Mouse (Mus musculus) heart, embryonic 14.5 days (tissue): ENCODE measurements around the gene Vcl. TPM values are rescaled to one million over a fixed set of nuclear protein-coding genes. Genes with fewer than 3 reads are reported as not detected.

Experiments used
- ATAC-seq: fragments of 200-750 bp; cut with Nextera tagmentation; 2 replicates; pipeline ENCODE4 v1.8.0; 2017; ENCODE audit warnings: low read depth, moderate TSS enrichment; ENCODE audit not compliant: insufficient number of reproducible peaks, insufficient read depth, low FRiP score
- H3K27ac ChIP-seq, 2 experiments: fragments of 200-500 bp in 1 of 2; fragments of 300-500 bp in 1 of 2; sonication (generic) in 1 of 2; replicated peaks in 1 of 2; 2 replicates each; pipeline ENCODE4 v1.5.1; 2012 to 2014; ENCODE audit warnings: low read depth in 2 of 2, low read length in 2 of 2, control low read depth in 1 of 2, mild to moderate bottlenecking in 1 of 2, mixed read lengths in 1 of 2; ENCODE audit not compliant: control insufficient read depth in 1 of 2, insufficient read depth in 1 of 2
- H3K27me3 ChIP-seq: fragments of 300-500 bp; sonication (generic); 2 replicates; pipeline ENCODE4 v1.6.1; 2014; ENCODE audit warnings: mild to moderate bottlenecking, low read length, control low read depth; ENCODE audit not compliant: control insufficient read depth, insufficient read depth
- H3K36me3 ChIP-seq: fragments of 300-500 bp; sonication (generic); 2 replicates; pipeline ENCODE4 v1.6.1; 2014; ENCODE audit warnings: mild to moderate bottlenecking, control low read depth, low read length, mixed read lengths; ENCODE audit not compliant: control insufficient read depth, insufficient read depth
- H3K4me1 ChIP-seq, 2 experiments: fragments of 200-500 bp in 1 of 2; fragments of 300-500 bp in 1 of 2; sonication (generic) in 1 of 2; 2 replicates each; pipeline ENCODE4 v1.6.1; 2012 to 2014; ENCODE audit warnings: low read length in 2 of 2, control low read depth in 1 of 2, mixed read lengths in 1 of 2; ENCODE audit not compliant: control insufficient read depth in 2 of 2, insufficient read depth in 2 of 2
- H3K4me2 ChIP-seq: fragments of 300-500 bp; sonication (generic); 2 replicates; pipeline ENCODE4 v1.6.1; 2014; ENCODE audit warnings: mild to moderate bottlenecking, low read length
- H3K4me3 ChIP-seq, 2 experiments: fragments of 200-500 bp in 1 of 2; fragments of 300-500 bp in 1 of 2; sonication (generic) in 1 of 2; 2 replicates each; pipeline ENCODE4 v1.5.1; 2012 to 2014; ENCODE audit warnings: low read length in 2 of 2, mild to moderate bottlenecking in 2 of 2, control low read depth in 1 of 2, low read depth in 1 of 2, moderate library complexity in 1 of 2; ENCODE audit not compliant: control insufficient read depth in 1 of 2, insufficient read depth in 1 of 2
- H3K9ac ChIP-seq: fragments of 300-500 bp; sonication (generic); 2 replicates; pipeline ENCODE4 v1.6.1; 2014; ENCODE audit warnings: mild to moderate bottlenecking, low read length
- H3K9me3 ChIP-seq: fragments of 300-500 bp; sonication (generic); 2 replicates; pipeline ENCODE4 v1.6.1; 2016; ENCODE audit warnings: low read length, control low read depth; ENCODE audit not compliant: control insufficient read depth
- WGBS: fragments of 180-500 bp; shearing (Covaris S2); extraction: QIAGEN DNeasy Blood & Tissue Kit; methylation state at CpG from one replicate; pipeline ENCODE4 v1.1.7; 2014; 5-methylcytosine and 5-hydroxymethylcytosine counted together
- polyA plus RNA-seq: library from polyadenylated mRNA; unstranded; fragments of >200 nt; fragmentation: Nextera tagmentation; extraction: Ambion mirVana; gene quantifications from 2 replicates; pipeline ENCODE4 v1.2.1, GENCODE M21; 2014

Vcl gene
- polyA plus RNA-seq, result 100.0 and 113 TPM in 2 replicates

DNA sequence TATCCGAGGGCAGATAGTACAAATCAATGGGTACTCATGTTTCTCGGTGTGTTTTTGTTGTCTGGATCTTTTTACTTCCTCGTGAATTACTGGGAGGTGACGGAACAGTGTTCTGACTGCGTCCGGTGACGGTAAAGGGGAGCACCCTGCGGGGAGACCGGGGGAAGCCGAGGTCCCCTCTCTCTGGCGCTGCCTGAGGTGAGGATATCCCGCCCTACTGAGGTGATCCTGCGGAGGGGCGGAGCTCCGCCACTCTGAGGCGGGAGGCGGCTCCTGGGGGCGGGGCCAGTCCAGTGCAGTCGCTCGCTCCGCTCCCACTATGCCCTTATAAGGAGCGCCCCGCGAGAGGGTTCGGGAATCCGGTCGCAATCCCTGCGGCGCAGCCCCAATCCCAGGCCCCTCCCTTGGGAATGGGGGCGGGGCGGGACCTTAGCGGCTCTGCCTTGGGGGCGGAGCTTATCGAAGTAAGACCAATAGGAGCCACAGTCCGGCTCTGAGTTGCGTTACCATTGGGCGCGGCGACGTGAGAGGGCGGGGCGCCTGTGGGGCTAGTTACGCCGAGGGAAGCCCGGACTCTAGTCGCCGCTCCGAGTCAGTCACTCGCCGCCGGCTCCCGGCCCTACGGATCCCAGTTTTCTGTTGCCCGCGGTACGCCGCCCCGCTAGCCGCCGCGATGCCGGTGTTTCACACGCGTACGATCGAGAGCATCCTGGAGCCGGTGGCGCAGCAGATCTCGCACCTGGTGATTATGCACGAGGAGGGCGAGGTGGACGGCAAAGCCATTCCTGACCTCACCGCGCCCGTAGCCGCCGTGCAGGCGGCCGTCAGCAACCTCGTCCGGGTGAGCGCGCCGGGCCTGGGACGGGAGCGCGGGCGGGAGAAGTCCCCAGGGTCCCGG, at the start of gene Vcl:
Gene Vcl, plus strand, starts transcription at position 551 of the 898 bp plus-strand sequence.
- under 1% methylated on average over 89 of the region's 89 CpGs for WGBS
- H3K9ac ChIP-seq, result peak within 1 kb of the TSS; percentile 93
- peak within 1 kb of the TSS; percentile 69 to 88 for H3K4me3 ChIP-seq
- no peaks in the 10 kb centered on the region for H3K27me3 ChIP-seq
- H3K27ac ChIP-seq, result peak within 1 kb of the TSS; percentile 90 to 94
- peaks cover 0 to 24% of the 10 kb centered on the region in 2 experiments; a peak in 2 of 4 replicates for H3K4me1 ChIP-seq
- H3K4me2 ChIP-seq, result peak within 1 kb of the TSS; percentile 83
- H3K9me3 ChIP-seq, result no peaks in the 10 kb centered on the region
- ATAC-seq, result peak; percentile 99
- no peaks in the 10 kb centered on the region for H3K36me3 ChIP-seq

DNA sequence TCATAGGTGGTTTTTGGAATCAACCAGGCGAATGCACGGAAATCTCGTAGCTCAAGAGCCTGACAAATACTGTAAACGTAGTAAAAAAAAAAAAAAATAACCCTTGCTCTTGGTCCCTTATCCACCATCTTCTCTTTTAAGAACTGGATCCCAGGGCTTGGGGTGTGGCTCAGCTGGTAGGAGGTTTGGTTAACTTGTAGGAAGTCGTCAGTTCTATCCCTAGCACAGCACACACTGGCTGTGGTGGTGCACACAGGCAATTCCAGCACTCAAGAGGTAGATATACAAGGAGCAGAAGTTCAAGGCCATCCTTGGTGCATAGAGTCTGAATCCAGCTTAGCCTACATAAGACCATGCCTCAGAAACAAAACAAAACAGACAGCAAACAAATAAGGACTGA, 44.5 kb upstream of the Vcl start:
- WGBS, result 83% methylated on average over 5 of the region's 5 CpGs
- ATAC-seq, result no peak

GRCm38 (mm10) chr14:20885091-20885888, 43.9 kb upstream of the Vcl start:
- peak overlapping the region; percentile 21 to 55; a peak in 3 of 4 replicates for H3K27ac ChIP-seq
- peaks cover 8 to 14% of the 10 kb centered on the region in 2 experiments for H3K4me1 ChIP-seq
- no peaks in the 10 kb centered on the region for H3K9me3 ChIP-seq
- H3K27me3 ChIP-seq, result no peaks in the 10 kb centered on the region
- WGBS, result 20% methylated on average over 10 of the region's 10 CpGs
- no peak overlapping the region for H3K4me3 ChIP-seq
- no peak for ATAC-seq
- no peak overlapping the region; the same call in 1 of the 2 replicates for H3K9ac ChIP-seq
- no peaks in the 10 kb centered on the region for H3K36me3 ChIP-seq
- H3K4me2 ChIP-seq, result peak overlapping the region; percentile 21

More for the DNA sequence above, 44.5 kb upstream of the Vcl start:
- Histone ChIP-seq H3K27ac (peak overlapping the region in 1 of 2 experiments; percentile 55; a peak in 2 of 4 replicates), H3K27me3 (no peaks in the 10 kb centered on the region), H3K4me1 (peaks cover 8 to 14% of the 10 kb centered on the region in 2 experiments), H3K4me2 (peak overlapping the region; percentile 21), H3K4me3 (no peak overlapping the region), H3K9ac (no peak overlapping the region; the same call in 1 of the 2 replicates), H3K36me3 (no peaks in the 10 kb centered on the region), H3K9me3 (no peaks in the 10 kb centered on the region)

GRCm38 (mm10) chr14:20886266-20886665, 42.9 kb upstream of the Vcl start:
- H3K9ac ChIP-seq, result no peak overlapping the region
- no peak overlapping the region for H3K4me3 ChIP-seq
- H3K27me3 ChIP-seq, result no peaks in the 10 kb centered on the region
- no peaks in the 10 kb centered on the region for H3K9me3 ChIP-seq
- H3K4me2 ChIP-seq, result no peak overlapping the region
- ATAC-seq, result no peak
- peaks cover 8 to 14% of the 10 kb centered on the region in 2 experiments for H3K4me1 ChIP-seq
- H3K27ac ChIP-seq, result no peak overlapping the region
- no peaks in the 10 kb centered on the region for H3K36me3 ChIP-seq
- 43% methylated on average over 4 of the region's 4 CpGs for WGBS

DNA sequence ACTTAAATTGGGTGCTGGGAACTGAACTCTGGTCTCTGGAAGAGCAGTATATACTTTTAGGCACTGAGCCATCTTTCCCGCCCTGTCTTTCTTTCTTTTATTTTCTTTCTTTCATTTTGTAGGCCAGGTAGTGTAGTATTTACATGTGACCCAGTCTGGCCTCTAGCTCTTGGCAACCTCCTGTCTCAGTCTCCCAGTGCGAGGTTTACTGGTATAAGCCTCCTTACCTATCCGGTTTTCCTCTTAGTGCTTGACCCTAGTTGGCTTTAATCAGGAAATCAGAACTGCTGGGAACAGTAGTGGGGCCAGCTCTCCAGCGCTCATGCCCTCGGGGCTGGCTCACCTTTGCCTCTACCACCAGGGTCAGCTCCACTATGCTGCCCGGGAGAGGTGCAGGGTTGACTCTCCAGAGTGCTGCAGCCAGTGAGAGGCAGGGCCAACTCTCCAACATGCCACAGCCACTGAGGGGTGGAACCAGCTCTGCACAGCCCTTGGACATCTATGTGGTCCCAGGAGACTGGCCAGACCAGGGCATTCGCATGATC, 41.6 kb upstream of the Vcl start:
- no peaks in the 10 kb centered on the region for H3K36me3 ChIP-seq
- WGBS, result 87% methylated on average over 7 of the region's 7 CpGs
- H3K27me3 ChIP-seq, result no peaks in the 10 kb centered on the region
- no peak overlapping the region for H3K27ac ChIP-seq
- H3K4me1 ChIP-seq, result peaks cover 11 to 24% of the 10 kb centered on the region in 2 experiments
- no peaks in the 10 kb centered on the region for H3K9me3 ChIP-seq
- 0 out of 2 replicates have a peak, but pooled peaks have one; percentile 15 for ATAC-seq
- H3K9ac ChIP-seq, result no peak overlapping the region
- no peak overlapping the region for H3K4me3 ChIP-seq
- no peak overlapping the region for H3K4me2 ChIP-seq

- peak overlapping the region in 1 of 2 experiments; percentile 62; a peak in 3 of 4 replicates for H3K27ac ChIP-seq
- no peaks in the 10 kb centered on the region for H3K27me3 ChIP-seq
- no peaks in the 10 kb centered on the region for H3K36me3 ChIP-seq
- H3K4me3 ChIP-seq, result no peak overlapping the region
- no peaks in the 10 kb centered on the region for H3K9me3 ChIP-seq
- peak overlapping the region; percentile 32 for H3K4me2 ChIP-seq
- H3K4me1 ChIP-seq, result peaks cover 3 to 15% of the 10 kb centered on the region in 2 experiments
- ATAC-seq, result 0 out of 2 replicates have a peak, but pooled peaks have one; percentile 29
- H3K9ac ChIP-seq, result peak overlapping the region; percentile 16; the same call in 1 of the 2 replicates
- WGBS, result 33% methylated on average over 9 of the region's 9 CpGs
Measured at GRCm38 (mm10) chr14:20891941-20892402, 37.2 kb upstream of the Vcl start.

- Histone ChIP-seq H3K27me3 (no peaks in the 10 kb centered on the region), H3K9ac (peak overlapping the region; percentile 41; the same call in 1 of the 2 replicates), H3K4me2 (peak overlapping the region; percentile 40), H3K36me3 (no peaks in the 10 kb centered on the region), H3K4me1 (peaks cover 3 to 15% of the 10 kb centered on the region in 2 experiments), H3K27ac (peak overlapping the region; percentile 58 to 64; a peak in 3 of 4 replicates), H3K4me3 (no peak overlapping the region), H3K9me3 (no peaks in the 10 kb centered on the region)
- ATAC-seq, result no peak
- 20% methylated on average over 4 of the region's 4 CpGs for WGBS
Measured at GRCm38 (mm10) chr14:20893815-20894214, 35.4 kb upstream of the Vcl start.
